Mouse (Mus musculus) MEL (cell line): Measurements from ENCODE around the gene Rab8b.

ENCODE experiments used
- CTCF ChIP-seq, 3 experiments: IDR thresholded peaks in 2 of 3; conservative IDR thresholded peaks in 1 of 3; 2 replicates each; pipeline ENCODE4 v1.5.1; 2011 to 2012; ENCODE audit warnings: low read length in 3 of 3, low read depth in 2 of 3, mild to moderate bottlenecking in 2 of 3, improper control_type of control experiment in 1 of 3, inconsistent platforms in 1 of 3, mixed read lengths in 1 of 3, moderate library complexity in 1 of 3; ENCODE audit not compliant: control insufficient read depth in 1 of 3, insufficient read depth in 1 of 3, poor library complexity in 1 of 3, severe bottlenecking in 1 of 3
- EP300 ChIP-seq, 2 experiments: IDR thresholded peaks; 2 replicates each; pipeline ENCODE4 v1.6.1; 2011; ENCODE audit warnings: improper control_type of control experiment in 2 of 2, low read length in 2 of 2, low read depth in 1 of 2, mild to moderate bottlenecking in 1 of 2
- GATA1 ChIP-seq: IDR thresholded peaks from 2 replicates; pipeline ENCODE4 v1.6.1; 2011; ENCODE audit warnings: low read depth, low read length, improper control_type of control experiment
- MAZ ChIP-seq: IDR thresholded peaks from 2 replicates; pipeline ENCODE4 v1.6.1; 2012; ENCODE audit warnings: low read depth, mild to moderate bottlenecking, inconsistent platforms, low read length, improper control_type of control experiment
- POLR2A ChIP-seq, 2 experiments: IDR thresholded peaks; 2 replicates each; pipeline ENCODE4 v1.6.1; 2011 to 2012; ENCODE audit warnings: low read length in 2 of 2, mild to moderate bottlenecking in 2 of 2, control low read depth in 1 of 2, improper control_type of control experiment in 1 of 2, low read depth in 1 of 2, moderate library complexity in 1 of 2; ENCODE audit not compliant: control insufficient read depth in 1 of 2, insufficient read depth in 1 of 2, poor library complexity in 1 of 2
- POLR2AphosphoS2 ChIP-seq: IDR thresholded peaks from 2 replicates; pipeline ENCODE4 v1.6.1; 2011; ENCODE audit warnings: low read length, improper control_type of control experiment
- RAD21 ChIP-seq: IDR thresholded peaks from 2 replicates; pipeline ENCODE4 v1.6.1; 2011; ENCODE audit warnings: mild to moderate bottlenecking, low read depth, low read length, improper control_type of control experiment
- TAL1 ChIP-seq: IDR thresholded peaks from 2 replicates; pipeline ENCODE4 v1.6.1; 2012; ENCODE audit warnings: mild to moderate bottlenecking, inconsistent platforms, low read length, moderate library complexity, mixed read lengths
- UBTF ChIP-seq: IDR thresholded peaks from 2 replicates; pipeline ENCODE4 v1.6.1; 2012; ENCODE audit warnings: low read depth, mild to moderate bottlenecking, inconsistent platforms, low read length, improper control_type of control experiment, moderate library complexity, borderline replicate concordance; ENCODE audit not compliant: insufficient read depth

GRCm38 (mm10) chr9:66922076-66922475 lies 2.6 kb upstream of the Rab8b start:
- peak; percentile 32 for TF ChIP-seq RAD21
- no peak for TF ChIP-seq POLR2AphosphoS2
- peak in 2 of 3 experiments; percentile 39 to 45; a peak in 4 of 6 replicates for TF ChIP-seq CTCF (IDR thresholded peaks at IDR 0.05 in 2 of 3, conservative IDR thresholded peaks at IDR 0.05 in 1 of 3; ENCODE audit: control insufficient read depth in 1 of 3, insufficient read depth in 1 of 3, low read depth in 2 of 3, low read length in 3 of 3, poor library complexity in 1 of 3, severe bottlenecking in 1 of 3)
- TF ChIP-seq EP300 (IDR thresholded peaks at IDR 0.05; ENCODE audit: low read depth in 1 of 2, low read length in 2 of 2) = no peak
- TF ChIP-seq UBTF = no peak
- no peak for TF ChIP-seq TAL1
- no peak for TF ChIP-seq POLR2A (IDR thresholded peaks at IDR 0.05; ENCODE audit: control insufficient read depth in 1 of 2, insufficient read depth in 1 of 2, low read depth in 1 of 2, low read length in 2 of 2, poor library complexity in 1 of 2)
- no peak for TF ChIP-seq MAZ
- TF ChIP-seq GATA1 = no peak
